8 mouse cellular contexts compared by ENCODE assay signal in the genomic region with DNA sequence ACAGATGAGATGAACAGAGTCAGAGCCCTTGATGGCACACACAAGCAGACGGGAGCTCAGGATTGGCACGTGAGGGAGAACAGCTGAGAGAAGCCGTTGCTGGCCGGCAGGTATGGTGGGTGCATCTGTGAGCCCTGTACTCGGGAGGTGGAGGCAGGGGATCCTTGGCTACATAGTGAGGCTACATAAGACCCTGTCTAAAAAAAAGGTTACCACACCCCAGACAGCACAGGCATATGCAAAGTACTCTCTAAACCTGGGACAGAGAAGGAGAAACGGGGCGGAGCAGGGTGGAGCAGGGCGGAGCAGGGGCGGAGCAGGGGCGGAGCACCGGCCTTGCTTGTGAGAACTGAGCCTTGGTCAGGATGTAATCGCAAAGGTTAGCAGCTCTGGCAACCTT. TPM values are rescaled to one million over a fixed set of nuclear protein-coding genes. Genes with fewer than 3 reads are reported as not detected.
A peak's percentile ranks its signal among the peaks of the same experiment; 100 is the strongest.
DNase-seq lines count a peak whose midpoint lies in the region; ATAC-seq and TF ChIP-seq lines count a peak whose summit lies in the region.

No protein-coding gene starts in this region.

- H3K9ac ChIP-seq in heart, embryonic 11.5 days (ENCODE audit: low read depth, low read length) = no peak overlapping the region
- H3K9ac ChIP-seq in liver, embryonic 14.5 days (replicated peaks) = peak overlapping the region; percentile 37

- TF ChIP-seq CTCF in liver, embryonic 14.5 days (IDR thresholded peaks at IDR 0.05; ENCODE audit: low read depth) = no peak
- no peak for TF ChIP-seq CTCF in testis, adult 2 months (IDR thresholded peaks at IDR 0.05; ENCODE audit: control insufficient read depth, insufficient read depth, insufficient replicate concordance, low read depth, low read length)

- H3K36me3 ChIP-seq in heart, embryonic 11.5 days (ENCODE audit: control insufficient read depth, insufficient read depth, low read length) = peaks cover 21% of the 10 kb centered on the region
- H3K36me3 ChIP-seq in liver, embryonic 14.5 days (replicated peaks; ENCODE audit: control insufficient read depth, insufficient read depth, low read depth) = peaks cover 30% of the 10 kb centered on the region
- no peaks in the 10 kb centered on the region; the same call in 1 of the 2 replicates for H3K36me3 ChIP-seq in testis, adult 2 months (ENCODE audit: control insufficient read depth, insufficient read depth, low read length)

- H3K4me2 ChIP-seq in heart, embryonic 11.5 days = no peak overlapping the region
- H3K4me2 ChIP-seq in liver, embryonic 14.5 days (ENCODE audit: low read depth) = peak overlapping the region; percentile 53

- peak; percentile 64; the same call in 1 of the 2 replicates for TF ChIP-seq POLR2A in testis, adult 2 months (IDR thresholded peaks at IDR 0.05; ENCODE audit: control insufficient read depth, low read depth, low read length)

- TF ChIP-seq EP300 in liver, embryonic 14.5 days (IDR thresholded peaks at IDR 0.05; ENCODE audit: low read depth) = no peak

- H3K4me3 ChIP-seq in heart, embryonic 11.5 days (ENCODE audit: low read depth, low read length) = no peak overlapping the region
- no peak overlapping the region for H3K4me3 ChIP-seq in liver, embryonic 14.5 days (ENCODE audit: insufficient read depth in 1 of 2, low read depth in 2 of 2, low read length in 2 of 2)
- peak overlapping the region; percentile 86 for H3K4me3 ChIP-seq in testis, adult 2 months (ENCODE audit: control insufficient read depth, low read depth, low read length)

- WGBS in heart, embryonic 11.5 days (ENCODE audit: insufficient replicate concordance) = 35% methylated on average over 12 of the region's 12 CpGs
- WGBS in liver, embryonic 14.5 days (ENCODE audit: insufficient replicate concordance) = 25% methylated on average over 12 of the region's 12 CpGs

- no peaks in the 10 kb centered on the region for H3K27me3 ChIP-seq in heart, embryonic 11.5 days (ENCODE audit: control insufficient read depth, insufficient read depth, low read length)
- no peaks in the 10 kb centered on the region for H3K27me3 ChIP-seq in liver, embryonic 14.5 days (ENCODE audit: control insufficient read depth, insufficient read depth, low read length)
- H3K27me3 ChIP-seq in testis, adult 2 months (ENCODE audit: control insufficient read depth, insufficient read depth, low read length) = no peaks in the 10 kb centered on the region

- H3K9me3 ChIP-seq in heart, embryonic 11.5 days (replicated peaks; ENCODE audit: control insufficient read depth, low read length) = no peaks in the 10 kb centered on the region
- H3K9me3 ChIP-seq in liver, embryonic 14.5 days (ENCODE audit: control insufficient read depth, low read length) = no peaks in the 10 kb centered on the region

- peak; percentile 21 for DNase-seq in CD4-positive, CD25-positive, alpha-beta regulatory T cell, adult 2 months (ENCODE audit: low read depth, low spot score)
- peak; percentile 53 for DNase-seq in ovary, postnatal 36 days (ENCODE audit: low spot score)
- DNase-seq in ovary, postnatal 10 days (ENCODE audit: low spot score) = no peak
- peak in 1 of 3 experiments; percentile 81 for DNase-seq in liver, embryonic 14.5 days (ENCODE audit: low read depth in 3 of 3, low spot score in 3 of 3)
- DNase-seq in neural tube, embryonic 10.5 days (ENCODE audit: extremely low spot score, low spot score) = no peak

- ATAC-seq in CD4-positive, CD25-positive, alpha-beta regulatory T cell, adult 4 months = no peak
- peak; percentile 68 for ATAC-seq in heart, embryonic 11.5 days (replicated peaks; ENCODE audit: insufficient number of reproducible peaks, low FRiP score, low TSS enrichment)
- ATAC-seq in liver, embryonic 14.5 days (ENCODE audit: insufficient read depth) = peak; percentile 76

- H3K4me1 ChIP-seq in heart, embryonic 11.5 days (ENCODE audit: control insufficient read depth, insufficient read depth, low read length) = peaks cover 3% of the 10 kb centered on the region; the same call in 1 of the 2 replicates
- peaks cover 22 to 25% of the 10 kb centered on the region in 2 experiments for H3K4me1 ChIP-seq in liver, embryonic 14.5 days (replicated peaks; ENCODE audit: control insufficient read depth in 2 of 2, insufficient read depth in 2 of 2, low read length in 1 of 2)
- peaks cover 7% of the 10 kb centered on the region for H3K4me1 ChIP-seq in testis, adult 2 months (ENCODE audit: control insufficient read depth, insufficient read depth, low read length)

- H3K27ac ChIP-seq in heart, embryonic 11.5 days (ENCODE audit: low read depth, low read length) = 0 out of 2 replicates have a peak overlapping the region, but pooled peaks have one; percentile 41
- H3K27ac ChIP-seq in liver, embryonic 14.5 days = peak overlapping the region; percentile 57
- H3K27ac ChIP-seq in testis, adult 2 months (ENCODE audit: control insufficient read depth, insufficient read depth, low read depth, low read length) = peak overlapping the region; percentile 86

RNA-seq across cellular contexts. Expression of gene Rcc1, which starts 2.8 kb away (rescaled TPM):
- polyA plus RNA-seq in CD4-positive, CD25-positive, alpha-beta regulatory T cell, adult 4 months (2017; shearing (Covaris generic)) = 10 to 100 TPM; 11.7 to 23.9 TPM
- 28.1 and 28.2 TPM in 2 replicates for polyA plus RNA-seq in heart, embryonic 11.5 days (2014; fragmentation: Nextera tagmentation; extraction: Ambion mirVana)
- polyA plus RNA-seq in liver, embryonic 14.5 days (2012; rRNA removed) = 21.5 and 22.2 TPM in 2 replicates
- polyA plus RNA-seq in liver, embryonic 14.5 days (2014; fragmentation: Nextera tagmentation; extraction: Ambion mirVana) = 27.2 and 32.0 TPM in 2 replicates
- polyA plus RNA-seq in testis, adult 2 months (2012; rRNA removed) = 179 and 185 TPM in 2 replicates

RNA-seq across cellular contexts. Expression of gene Trnau1ap, which starts 26.8 kb away (rescaled TPM):
- polyA plus RNA-seq in CD4-positive, CD25-positive, alpha-beta regulatory T cell, adult 4 months (2017; shearing (Covaris generic)) = 10 to 100 TPM; 40.7 to 48.9 TPM
- polyA plus RNA-seq in heart, embryonic 11.5 days (2014; fragmentation: Nextera tagmentation; extraction: Ambion mirVana) = 72.0 and 81.8 TPM in 2 replicates
- 7.0 and 8.8 TPM in 2 replicates for polyA plus RNA-seq in liver, embryonic 14.5 days (2012; rRNA removed)
- 36.6 and 36.7 TPM in 2 replicates for polyA plus RNA-seq in liver, embryonic 14.5 days (2014; fragmentation: Nextera tagmentation; extraction: Ambion mirVana)
- 5.1 and 6.0 TPM in 2 replicates for polyA plus RNA-seq in testis, adult 2 months (2012; rRNA removed)

RNA-seq across cellular contexts. Expression of gene Rab42, which starts 53.0 kb away (rescaled TPM):
- polyA plus RNA-seq in CD4-positive, CD25-positive, alpha-beta regulatory T cell, adult 4 months (2017; shearing (Covaris generic)) = 1 to 10 TPM in 1 of 2 experiments, not detected in 1; 1.0 TPM
- polyA plus RNA-seq in heart, embryonic 11.5 days (2014; fragmentation: Nextera tagmentation; extraction: Ambion mirVana) = 0.57 and 1.8 TPM in 2 replicates
- 0.33 and 0.47 TPM in 2 replicates for polyA plus RNA-seq in liver, embryonic 14.5 days (2012; rRNA removed)
- polyA plus RNA-seq in liver, embryonic 14.5 days (2014; fragmentation: Nextera tagmentation; extraction: Ambion mirVana) = 0.25 and 0.27 TPM in 2 replicates
- polyA plus RNA-seq in testis, adult 2 months (2012; rRNA removed) = 24.9 and 31.4 TPM in 2 replicates

Comparison
In these comparisons a context has a peak if more than half of its experiments do, and no peak if none do; other contexts are left out.
1. DNase-seq: peak in CD4-positive, CD25-positive, alpha-beta regulatory T cell, adult 2 months (single experiment) and ovary, postnatal 36 days (single experiment); none in ovary, postnatal 10 days (single experiment) and neural tube, embryonic 10.5 days (single experiment).
2. Peak in every context shown above with its lines, with median percentiles within 50 percentile points of each other: H3K27ac ChIP-seq.